Mouse (Mus musculus): ENCODE measurements around the gene Sord. TPM values are rescaled to one million over a fixed set of nuclear protein-coding genes. Genes with fewer than 3 reads are reported as not detected.

The Sord gene
- polyA plus RNA-seq, 1 experiment from 2014 or later: 294 TPM

- WGBS (ENCODE audit: insufficient replicate concordance): 51% methylated on average over 6 of the region's 6 CpGs
- Histone ChIP-seq H3K27ac (ENCODE audit: low read depth) (peak overlapping the region; percentile 80), H3K4me2 (ENCODE audit: low read depth, low read length) (no peak overlapping the region), H3K4me3 (ENCODE audit: low read depth, low read length) (no peak overlapping the region), H3K9me3 (ENCODE audit: low read length) (no peaks in the 10 kb centered on the region), H3K4me1 (ENCODE audit: insufficient read depth) (peaks cover 14% of the 10 kb centered on the region), H3K9ac (replicated peaks) (no peak overlapping the region), H3K36me3 (replicated peaks; ENCODE audit: insufficient read depth, low read length) (0 out of 2 replicates have a peak, but pooled peaks cover 10% of the 10 kb centered on the region), H3K27me3 (ENCODE audit: insufficient read depth, low read length) (no peaks in the 10 kb centered on the region)
- ATAC-seq (peak; percentile 81), DNase-seq (no peak)
- TF ChIP-seq EP300 (IDR thresholded peaks at IDR 0.05; ENCODE audit: low read depth): peak; percentile 84; the same call in 1 of the 2 replicates
- TF ChIP-seq CTCF (IDR thresholded peaks at IDR 0.05; ENCODE audit: low read depth): no peak
Observed at GRCm38 (mm10) chr2:122241935-122242334, 7.4 kb downstream of the Sord start.

- 9% methylated on average over 3 of the region's 3 CpGs for WGBS (ENCODE audit: insufficient replicate concordance)
- peak; percentile 96 for TF ChIP-seq CTCF (IDR thresholded peaks at IDR 0.05; ENCODE audit: low read depth)
- TF ChIP-seq EP300 (IDR thresholded peaks at IDR 0.05; ENCODE audit: low read depth): no peak
- DNase-seq (peak; percentile 76), ATAC-seq (peak; percentile 67)
- Histone ChIP-seq H3K4me3 (ENCODE audit: low read depth, low read length) (no peak overlapping the region), H3K4me2 (ENCODE audit: low read depth, low read length) (no peak overlapping the region), H3K27me3 (ENCODE audit: insufficient read depth, low read length) (no peaks in the 10 kb centered on the region), H3K4me1 (ENCODE audit: insufficient read depth) (peaks cover 12% of the 10 kb centered on the region), H3K36me3 (replicated peaks; ENCODE audit: insufficient read depth, low read length) (peaks cover 16% of the 10 kb centered on the region), H3K9ac (replicated peaks) (no peak overlapping the region), H3K27ac (ENCODE audit: low read depth) (peak overlapping the region; percentile 80), H3K9me3 (ENCODE audit: low read length) (no peaks in the 10 kb centered on the region)
Observed at GRCm38 (mm10) chr2:122243671-122244131, 9.2 kb downstream of the Sord start.

GRCm38 (mm10) chr2:122247786-122248185 lies 13.2 kb downstream of the Sord start:
- Histone ChIP-seq H3K4me2 (ENCODE audit: low read depth, low read length) (no peak overlapping the region), H3K4me3 (ENCODE audit: low read depth, low read length) (no peak overlapping the region), H3K9ac (replicated peaks) (no peak overlapping the region), H3K4me1 (ENCODE audit: insufficient read depth) (peaks cover 10% of the 10 kb centered on the region), H3K27me3 (ENCODE audit: insufficient read depth, low read length) (no peaks in the 10 kb centered on the region), H3K27ac (ENCODE audit: low read depth) (no peak overlapping the region), H3K36me3 (replicated peaks; ENCODE audit: insufficient read depth, low read length) (peaks cover 32% of the 10 kb centered on the region), H3K9me3 (ENCODE audit: low read length) (no peaks in the 10 kb centered on the region)
- TF ChIP-seq CTCF (IDR thresholded peaks at IDR 0.05; ENCODE audit: low read depth) (no peak), EP300 (IDR thresholded peaks at IDR 0.05; ENCODE audit: low read depth) (no peak)
- WGBS (ENCODE audit: insufficient replicate concordance): 75% methylated on average over 10 of the region's 10 CpGs
- ATAC-seq (no peak), DNase-seq (no peak)

GRCm38 (mm10) chr2:122255997-122256396 lies 21.4 kb downstream of the Sord start:
- H3K9me3 ChIP-seq (ENCODE audit: low read length): no peaks in the 10 kb centered on the region
- ATAC-seq: no peak
- no peak overlapping the region for H3K4me3 ChIP-seq (ENCODE audit: low read depth, low read length)
- peaks cover 31% of the 10 kb centered on the region for H3K36me3 ChIP-seq (replicated peaks; ENCODE audit: insufficient read depth, low read length)
- H3K4me1 ChIP-seq (ENCODE audit: insufficient read depth): no peaks in the 10 kb centered on the region
- H3K27ac ChIP-seq (ENCODE audit: low read depth): no peak overlapping the region
- DNase-seq: no peak
- no peaks in the 10 kb centered on the region for H3K27me3 ChIP-seq (ENCODE audit: insufficient read depth, low read length)
- no peak overlapping the region for H3K9ac ChIP-seq (replicated peaks)
- 91% methylated on average over 5 of the region's 5 CpGs for WGBS (ENCODE audit: insufficient replicate concordance)
- no peak for TF ChIP-seq CTCF (IDR thresholded peaks at IDR 0.05; ENCODE audit: low read depth)
- no peak for TF ChIP-seq EP300 (IDR thresholded peaks at IDR 0.05; ENCODE audit: low read depth)
- H3K4me2 ChIP-seq (ENCODE audit: low read depth, low read length): no peak overlapping the region

- H3K4me1 ChIP-seq (ENCODE audit: insufficient read depth): no peaks in the 10 kb centered on the region
- no peak overlapping the region for H3K9ac ChIP-seq (replicated peaks)
- WGBS (ENCODE audit: insufficient replicate concordance): 79% methylated on average over 5 of the region's 5 CpGs
- H3K9me3 ChIP-seq (ENCODE audit: low read length): no peaks in the 10 kb centered on the region
- H3K27me3 ChIP-seq (ENCODE audit: insufficient read depth, low read length): no peaks in the 10 kb centered on the region
- H3K36me3 ChIP-seq (replicated peaks; ENCODE audit: insufficient read depth, low read length): peaks cover 32% of the 10 kb centered on the region
- no peak for TF ChIP-seq CTCF (IDR thresholded peaks at IDR 0.05; ENCODE audit: low read depth)
- no peak for TF ChIP-seq EP300 (IDR thresholded peaks at IDR 0.05; ENCODE audit: low read depth)
- ATAC-seq (no peak), DNase-seq (no peak)
- no peak overlapping the region for H3K4me3 ChIP-seq (ENCODE audit: low read depth, low read length)
- no peak overlapping the region for H3K27ac ChIP-seq (ENCODE audit: low read depth)
- no peak overlapping the region for H3K4me2 ChIP-seq (ENCODE audit: low read depth, low read length)
Observed at GRCm38 (mm10) chr2:122260729-122261128, 26.2 kb downstream of the Sord start.

- DNase-seq: no peak
- no peak overlapping the region for H3K9ac ChIP-seq (replicated peaks)
- 0 out of 2 replicates have a peak, but pooled peaks cover 9% of the 10 kb centered on the region for H3K4me1 ChIP-seq (ENCODE audit: insufficient read depth)
- no peak for TF ChIP-seq CTCF (IDR thresholded peaks at IDR 0.05; ENCODE audit: low read depth)
- no peak for TF ChIP-seq EP300 (IDR thresholded peaks at IDR 0.05; ENCODE audit: low read depth)
- no peak overlapping the region for H3K27ac ChIP-seq (ENCODE audit: low read depth)
- no peak overlapping the region for H3K4me2 ChIP-seq (ENCODE audit: low read depth, low read length)
- H3K27me3 ChIP-seq (ENCODE audit: insufficient read depth, low read length): no peaks in the 10 kb centered on the region
- H3K36me3 ChIP-seq (replicated peaks; ENCODE audit: insufficient read depth, low read length): peaks cover 24% of the 10 kb centered on the region
- ATAC-seq: no peak
- no peak overlapping the region for H3K4me3 ChIP-seq (ENCODE audit: low read depth, low read length)
- WGBS (ENCODE audit: insufficient replicate concordance): 86% methylated on average over 3 of the region's 3 CpGs
- H3K9me3 ChIP-seq (ENCODE audit: low read length): no peaks in the 10 kb centered on the region
Observed at GRCm38 (mm10) chr2:122264690-122265089, 30.1 kb downstream of the Sord start.
